Mouse (Mus musculus) liver, embryonic 14.5 days (tissue): ENCODE data around the gene Slc46a3. TPM values are rescaled to one million over a fixed set of nuclear protein-coding genes. Genes with fewer than 3 reads are reported as not detected.

ENCODE experiments used
- ATAC-seq: fragments of 200-750 bp; cut with Nextera tagmentation; 2 replicates; pipeline ENCODE4 v1.8.0; 2017; ENCODE audit warnings: moderate number of reproducible peaks, mild to moderate bottlenecking, moderate library complexity; ENCODE audit not compliant: insufficient read depth
- DNase-seq, 3 experiments: peaks; one replicate each; pipeline ENCODE4 v3.0.0-alpha.2; 2012 to 2013; ENCODE audit warnings: low read depth in 3 of 3, low spot score in 3 of 3
- H3K27ac ChIP-seq: fragments of 300-500 bp; sonication (generic); 2 replicates; pipeline ENCODE4 v1.5.1; 2014; ENCODE audit warnings: moderate library complexity, mild to moderate bottlenecking, control low read depth, inconsistent platforms
- H3K27me3 ChIP-seq: fragments of 300-500 bp; sonication (generic); 2 replicates; pipeline ENCODE4 v1.6.1; 2014; ENCODE audit warnings: mild to moderate bottlenecking, low read length, moderate library complexity; ENCODE audit not compliant: control insufficient read depth, insufficient read depth
- H3K36me3 ChIP-seq: fragments of 300-500 bp; sonication (generic); replicated peaks from 2 replicates; pipeline ENCODE4 v1.6.1; 2014; ENCODE audit warnings: low read depth; ENCODE audit not compliant: control insufficient read depth, insufficient read depth
- H3K4me1 ChIP-seq, 2 experiments: fragments of 200-500 bp in 1 of 2; fragments of 300-500 bp in 1 of 2; sonication (generic) in 1 of 2; replicated peaks; 2 replicates each; pipeline ENCODE4 v1.6.1; 2012 to 2014; ENCODE audit warnings: antibody characterized with exemption in 1 of 2, inconsistent platforms in 1 of 2, low read length in 1 of 2; ENCODE audit not compliant: control insufficient read depth in 2 of 2, insufficient read depth in 2 of 2
- H3K4me2 ChIP-seq: fragments of 300-500 bp; sonication (generic); 2 replicates; pipeline ENCODE4 v1.6.1; 2014; ENCODE audit warnings: low read depth, mild to moderate bottlenecking, control low read depth, moderate library complexity
- H3K4me3 ChIP-seq, 2 experiments: fragments of 200-500 bp in 1 of 2; fragments of 300-500 bp in 1 of 2; sonication (generic) in 1 of 2; 2 replicates each; pipeline ENCODE4 v1.5.1; 2012 to 2014; ENCODE audit warnings: low read depth in 2 of 2, low read length in 2 of 2, mild to moderate bottlenecking in 2 of 2, control low read depth in 1 of 2, inconsistent platforms in 1 of 2, moderate library complexity in 1 of 2; ENCODE audit not compliant: insufficient read depth in 1 of 2
- H3K9ac ChIP-seq: fragments of 300-500 bp; sonication (generic); replicated peaks from 2 replicates; pipeline ENCODE4 v1.6.1; 2014; ENCODE audit warnings: mild to moderate bottlenecking, control low read depth, moderate library complexity
- H3K9me3 ChIP-seq: fragments of 300-500 bp; sonication (generic); 2 replicates; pipeline ENCODE4 v1.6.1; 2016; ENCODE audit warnings: low read length, mixed read lengths; ENCODE audit not compliant: control insufficient read depth
- CTCF ChIP-seq: IDR thresholded peaks from 2 replicates; pipeline ENCODE4 v1.5.1; 2016; ENCODE audit warnings: antibody characterized with exemption, low read depth, control low read depth
- EP300 ChIP-seq: IDR thresholded peaks from 2 replicates; pipeline ENCODE4 v1.6.1; 2016; ENCODE audit warnings: antibody characterized with exemption, low read depth
- WGBS: fragments of 180-500 bp; shearing (Covaris S2); extraction: QIAGEN DNeasy Blood & Tissue Kit; methylation state at CpG from one replicate; pipeline ENCODE4 v1.1.7; 2014; ENCODE audit not compliant: insufficient replicate concordance; 5-methylcytosine and 5-hydroxymethylcytosine counted together
- polyA plus RNA-seq, 2 experiments: library from polyadenylated mRNA; depleted of rRNA in 1 of 2; stranded (reverse) in 1 of 2; unstranded in 1 of 2; fragments of >200 nt; fragmentation: Nextera tagmentation in 1 of 2; extraction: Ambion mirVana in 1 of 2; gene quantifications; 2 replicates each; pipeline versions ENCODE4 v1.2.1 to v1.2.3; 2012 to 2014

Gene Slc46a3
- polyA plus RNA-seq, 2 experiments, result 16.1 to 17.6 TPM

GRCm38 (mm10) chr5:147860449-147861261, 34.0 kb downstream of the Slc46a3 start, which contains the start of gene Pomp:
TSS of gene Pomp (plus strand) at chr5:147860461.
- under 1% methylated on average over 68 of the region's 68 CpGs for WGBS
- H3K27ac ChIP-seq, result peak within 1 kb of the TSS; percentile 23; the same call in 1 of the 2 replicates
- H3K9ac ChIP-seq, result peak within 1 kb of the TSS; percentile 84
- H3K4me1 ChIP-seq, result peaks cover 0 to 7% of the 10 kb centered on the region in 2 experiments; a peak in 3 of 4 replicates
- ATAC-seq, result peak; percentile 85
- peak; percentile 64 to 67 (median 65) for DNase-seq
- peak within 1 kb of the TSS; percentile 73 to 99 for H3K4me3 ChIP-seq
- H3K27me3 ChIP-seq, result no peaks in the 10 kb centered on the region
- H3K4me2 ChIP-seq, result peak within 1 kb of the TSS; percentile 67
- peaks cover 11% of the 10 kb centered on the region for H3K36me3 ChIP-seq
- no peaks in the 10 kb centered on the region for H3K9me3 ChIP-seq
- TF ChIP-seq EP300 (no peak), CTCF (no peak; the same call in 1 of the 2 replicates)

- DNase-seq (no peak), ATAC-seq (no peak; the same call in 1 of the 2 replicates)
- peak overlapping the region; percentile 67 for H3K4me2 ChIP-seq
- WGBS, result 2% methylated on average over 18 of the region's 18 CpGs
- H3K27me3 ChIP-seq, result no peaks in the 10 kb centered on the region
- H3K4me1 ChIP-seq, result peaks cover 0 to 7% of the 10 kb centered on the region in 2 experiments; a peak in 3 of 4 replicates
- peak overlapping the region; percentile 84 for H3K9ac ChIP-seq
- no peak for TF ChIP-seq EP300
- TF ChIP-seq CTCF, result no peak
- no peak overlapping the region for H3K27ac ChIP-seq
- no peaks in the 10 kb centered on the region for H3K9me3 ChIP-seq
- peak overlapping the region; percentile 73 to 99 for H3K4me3 ChIP-seq
- H3K36me3 ChIP-seq, result peaks cover 11% of the 10 kb centered on the region
Observed at GRCm38 (mm10) chr5:147860076-147860448, 34.6 kb downstream of the Slc46a3 start.

GRCm38 (mm10) chr5:147850194-147850593, 44.4 kb downstream of the Slc46a3 start:
- no peak overlapping the region for H3K4me2 ChIP-seq
- H3K9me3 ChIP-seq, result no peaks in the 10 kb centered on the region; the same call in 1 of the 2 replicates
- H3K9ac ChIP-seq, result no peak overlapping the region
- H3K27ac ChIP-seq, result no peak overlapping the region
- H3K36me3 ChIP-seq, result no peaks in the 10 kb centered on the region
- H3K4me1 ChIP-seq, result no peaks in the 10 kb centered on the region
- H3K4me3 ChIP-seq, result no peak overlapping the region
- no peak for DNase-seq
- ATAC-seq, result no peak
- TF ChIP-seq EP300, result no peak
- TF ChIP-seq CTCF, result no peak
- WGBS, result 31% methylated on average over 7 of the region's 7 CpGs
- no peaks in the 10 kb centered on the region for H3K27me3 ChIP-seq

- H3K36me3 ChIP-seq, result no peaks in the 10 kb centered on the region
- no peak overlapping the region for H3K4me3 ChIP-seq
- DNase-seq (peak in 2 of 3 experiments; percentile 15 to 20), ATAC-seq (no peak)
- H3K4me1 ChIP-seq, result no peaks in the 10 kb centered on the region
- H3K9ac ChIP-seq, result no peak overlapping the region
- H3K4me2 ChIP-seq, result no peak overlapping the region
- H3K27ac ChIP-seq, result no peak overlapping the region
- H3K9me3 ChIP-seq, result no peaks in the 10 kb centered on the region; the same call in 1 of the 2 replicates
- H3K27me3 ChIP-seq, result no peaks in the 10 kb centered on the region
- no peak for TF ChIP-seq EP300
- peak; percentile 77 for TF ChIP-seq CTCF
- WGBS, result 20% methylated on average over 16 of the region's 16 CpGs
Observed at GRCm38 (mm10) chr5:147848164-147848863, 46.3 kb downstream of the Slc46a3 start.

GRCm38 (mm10) chr5:147847361-147847760, 47.3 kb downstream of the Slc46a3 start:
- Histone ChIP-seq H3K9me3 (no peaks in the 10 kb centered on the region; the same call in 1 of the 2 replicates), H3K27ac (no peak overlapping the region), H3K36me3 (no peaks in the 10 kb centered on the region), H3K4me3 (no peak overlapping the region), H3K27me3 (no peaks in the 10 kb centered on the region), H3K9ac (no peak overlapping the region), H3K4me2 (no peak overlapping the region), H3K4me1 (no peaks in the 10 kb centered on the region)
- 71% methylated on average over 5 of the region's 5 CpGs for WGBS
- ATAC-seq (no peak), DNase-seq (no peak)
- no peak for TF ChIP-seq EP300
- TF ChIP-seq CTCF, result no peak
